Mouse (Mus musculus) brain, embryonic 14.5 days (tissue): Measurements from ENCODE around the gene Bmper. TPM values are rescaled to one million over a fixed set of nuclear protein-coding genes. Genes with fewer than 3 reads are reported as not detected.

ENCODE experiments used
- DNase-seq: peaks from one replicate; pipeline ENCODE4 v3.0.0-alpha.2; 2011; ENCODE audit warnings: low read depth
- CTCF ChIP-seq: fragments of 200-500 bp; IDR thresholded peaks from 2 replicates; pipeline ENCODE4 v1.5.1; 2012; ENCODE audit warnings: inconsistent platforms, mild to moderate bottlenecking, moderate library complexity, borderline replicate concordance; ENCODE audit not compliant: insufficient read depth, insufficient read length; ENCODE audit errors: extremely low read depth
- POLR2A ChIP-seq: fragments of 200-500 bp; IDR thresholded peaks from 2 replicates; pipeline ENCODE4 v1.6.1; 2012; ENCODE audit warnings: mild to moderate bottlenecking, inconsistent platforms, borderline replicate concordance; ENCODE audit not compliant: poor library complexity, insufficient read depth, insufficient read length, severe bottlenecking; ENCODE audit errors: extremely low read depth
- polyA plus RNA-seq: library from polyadenylated mRNA; depleted of rRNA; stranded (reverse); fragments of >200 nt; gene quantifications from 2 replicates; pipeline ENCODE4 v1.2.3, GENCODE M21; 2012

The Bmper gene
- polyA plus RNA-seq, 1 experiment = 5.4 TPM

GRCm38 (mm10) chr9:23204339-23205288 is 18.3 kb upstream of the Bmper start:
- peak; percentile 83 for DNase-seq
- TF ChIP-seq POLR2A (no peak), CTCF (no peak)

DNA sequence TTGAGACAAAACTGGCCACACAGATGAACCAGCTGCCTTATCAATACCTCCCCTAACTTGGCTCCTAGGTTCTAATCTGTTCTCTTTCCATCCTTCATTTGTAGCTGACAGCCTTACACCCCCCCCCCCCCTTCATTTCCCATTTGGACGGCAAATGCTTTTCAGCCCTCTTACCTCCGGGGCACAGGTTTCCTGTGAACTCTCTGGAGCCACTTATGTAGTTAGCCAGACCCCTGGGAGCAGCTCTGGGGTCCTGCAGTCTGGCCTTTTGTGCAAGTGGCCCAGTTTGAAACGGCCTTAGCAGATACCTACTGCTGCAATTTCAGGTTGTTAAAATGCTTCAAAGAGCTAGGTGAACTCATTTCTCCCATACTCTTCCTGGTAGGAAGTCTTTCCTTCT is 17.6 kb upstream of the Bmper start:
- TF ChIP-seq CTCF (no peak), POLR2A (no peak)
- DNase-seq = no peak

- TF ChIP-seq CTCF (no peak), POLR2A (no peak)
- DNase-seq = no peak
These were observed 17.1 kb upstream of the Bmper start for GRCm38 (mm10) chr9:23205757-23206156.

DNA sequence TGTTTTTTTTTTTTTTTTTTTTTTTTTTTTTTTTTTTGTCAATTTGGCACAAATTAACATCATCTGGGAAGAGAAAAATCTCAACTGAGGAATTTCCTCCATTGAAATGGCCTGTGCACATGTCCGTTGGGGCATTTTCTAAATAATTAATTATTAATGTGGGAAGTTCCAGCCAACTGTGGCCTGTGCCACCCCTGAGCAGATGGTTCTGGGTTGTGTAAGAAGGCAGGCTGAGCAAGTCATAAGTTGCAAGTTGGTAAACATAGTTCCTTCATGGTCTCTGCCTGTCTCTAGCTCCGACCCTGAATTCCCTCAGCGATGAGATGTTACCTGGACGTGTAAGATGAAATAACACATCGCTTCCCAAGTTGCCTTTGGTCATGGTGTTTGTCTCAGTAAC is 16.7 kb upstream of the Bmper start:
- TF ChIP-seq CTCF (no peak), POLR2A (no peak)
- DNase-seq = no peak

DNA sequence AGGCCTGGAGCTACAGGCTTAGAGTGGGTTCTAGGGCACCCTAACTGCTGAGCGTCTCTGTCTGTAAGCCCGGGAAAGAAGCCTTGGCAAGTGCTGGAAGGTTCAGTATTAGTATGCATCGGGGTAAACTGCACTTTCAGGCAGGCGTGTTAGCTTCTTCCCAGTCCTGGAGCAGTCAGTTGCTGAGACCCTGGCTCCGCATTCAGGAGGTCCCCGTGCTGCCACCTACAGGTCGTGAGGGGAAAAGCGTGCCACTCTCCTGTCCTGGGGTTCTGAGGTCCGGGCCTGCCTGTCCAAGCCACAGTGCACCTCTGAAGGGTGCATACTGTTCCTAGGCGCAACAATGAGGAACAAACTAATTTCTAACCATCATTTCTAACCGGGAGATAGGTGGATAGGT is 10.6 kb upstream of the Bmper start:
- TF ChIP-seq POLR2A (no peak), CTCF (peak; percentile 97)

DNA sequence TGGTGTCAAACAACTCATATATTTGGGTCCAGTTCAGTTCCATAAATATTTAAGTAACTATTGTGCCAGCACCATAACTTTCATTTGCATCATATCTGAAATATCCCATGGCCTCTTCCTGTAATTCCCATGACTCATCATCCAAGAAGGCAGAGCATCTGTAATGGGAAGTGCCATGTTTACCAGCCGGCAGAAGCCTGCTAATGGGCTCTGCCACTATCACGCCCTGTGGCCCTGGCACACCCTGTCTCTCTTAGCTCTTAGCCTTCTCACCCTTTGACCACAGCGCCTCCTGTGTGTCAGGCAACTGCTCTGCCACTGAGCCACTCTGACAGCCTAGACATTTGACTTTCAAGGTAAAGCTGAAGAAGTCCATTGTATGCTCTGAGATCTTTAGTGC is 3.1 kb upstream of the Bmper start:
- no peak for DNase-seq
- TF ChIP-seq POLR2A (no peak), CTCF (peak; percentile 28; the same call in 1 of the 2 replicates)

More for the DNA sequence above, 10.6 kb upstream of the Bmper start:
- DNase-seq = peak; percentile 90

- peak; percentile 47 for DNase-seq
- TF ChIP-seq CTCF (no peak), POLR2A (no peak)
These were observed 900 bp upstream of the Bmper start for GRCm38 (mm10) chr9:23221976-23222375.

DNA sequence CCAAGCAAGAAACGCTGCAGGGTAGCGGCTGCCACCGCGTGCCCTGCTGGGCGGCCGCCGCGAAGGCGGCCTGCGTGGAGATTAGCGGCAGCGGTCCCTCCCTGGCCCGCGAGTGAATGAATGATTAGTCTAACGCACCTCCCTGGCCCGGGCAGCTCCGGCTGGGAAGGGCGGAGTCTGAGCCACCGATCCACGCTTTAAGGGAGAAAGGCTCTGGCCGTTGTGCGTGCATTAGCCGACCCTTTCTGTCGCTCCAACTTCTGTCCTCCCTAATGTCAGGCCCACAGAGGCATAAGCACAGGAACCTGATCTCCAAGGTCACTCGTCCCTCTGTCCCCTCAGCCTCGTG is 410 bp upstream of the Bmper start:
- peak; percentile 77 for DNase-seq
- TF ChIP-seq POLR2A = no peak
- TF ChIP-seq CTCF = no peak

DNA sequence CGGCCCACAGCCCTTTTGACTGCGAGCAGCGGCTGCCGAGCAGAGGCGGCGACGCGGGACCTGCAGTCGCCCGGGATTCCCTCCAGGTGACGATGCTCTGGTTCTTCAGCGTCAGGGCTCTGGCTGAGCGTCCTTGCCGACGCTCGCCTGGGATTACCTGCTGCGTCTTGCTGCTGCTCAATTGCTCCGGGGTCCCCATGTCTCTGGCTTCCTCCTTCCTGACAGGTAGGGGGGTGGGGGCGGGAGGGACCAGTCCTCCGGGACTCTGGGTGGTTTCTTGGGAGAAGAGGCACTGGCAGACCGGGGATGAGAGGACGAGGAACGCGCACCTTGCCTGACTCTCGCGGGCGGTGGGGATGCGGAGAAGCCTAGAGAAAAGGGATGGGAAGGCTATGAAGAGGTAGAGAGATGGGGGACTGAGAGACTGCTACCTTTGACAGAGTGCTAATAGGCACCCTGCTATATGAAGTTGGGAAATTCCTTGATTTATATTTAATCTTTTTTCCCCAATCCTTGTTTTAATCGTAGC is 737 bp downstream of the Bmper start:
- peak; percentile 89 for DNase-seq
- TF ChIP-seq CTCF (no peak), POLR2A (no peak)

- TF ChIP-seq POLR2A = no peak
- TF ChIP-seq CTCF = no peak
- DNase-seq = no peak
These were observed 10.7 kb downstream of the Bmper start for GRCm38 (mm10) chr9:23233464-23234121.

- TF ChIP-seq CTCF (no peak), POLR2A (no peak)
- DNase-seq = no peak
These were observed 12.6 kb downstream of the Bmper start for GRCm38 (mm10) chr9:23235368-23236002.
